Mouse (Mus musculus) kidney, embryonic 14.5 days (tissue): ENCODE measurements at regions not wholly inside any gene's neighbourhood (a gene's known extent, or its start where the extent isn't known, plus 50 kb on each side); places are given as distances from the start of the nearest gene placed in this dataset.

Experiments
- ATAC-seq: fragments of 200-750 bp; cut with Nextera tagmentation; 2 replicates; pipeline ENCODE4 v1.8.0; 2017; ENCODE audit warnings: moderate number of reproducible peaks, mild to moderate bottlenecking, moderate TSS enrichment, moderate library complexity; ENCODE audit not compliant: low FRiP score, low TSS enrichment
- H3K27ac ChIP-seq: fragments of 300-500 bp; sonication (generic); 2 replicates; pipeline ENCODE4 v1.5.1; 2014; ENCODE audit warnings: low read depth, mild to moderate bottlenecking, low read length, moderate library complexity, mixed read lengths
- H3K27me3 ChIP-seq: fragments of 300-500 bp; sonication (generic); 2 replicates; pipeline ENCODE4 v1.6.1; 2014; ENCODE audit warnings: mild to moderate bottlenecking, low read length; ENCODE audit not compliant: control insufficient read depth, insufficient read depth
- H3K36me3 ChIP-seq: fragments of 300-500 bp; sonication (generic); 2 replicates; pipeline ENCODE4 v1.6.1; 2014; ENCODE audit warnings: low read length, mixed read lengths; ENCODE audit not compliant: control insufficient read depth, insufficient read depth
- H3K4me1 ChIP-seq: fragments of 300-500 bp; sonication (generic); 2 replicates; pipeline ENCODE4 v1.6.1; 2014; ENCODE audit warnings: low read length, mixed read lengths; ENCODE audit not compliant: control insufficient read depth, insufficient read depth
- H3K4me2 ChIP-seq: fragments of 300-500 bp; sonication (generic); replicated peaks from 2 replicates; pipeline ENCODE4 v1.6.1; 2014; ENCODE audit warnings: low read depth, mild to moderate bottlenecking, low read length
- H3K4me3 ChIP-seq: fragments of 300-500 bp; sonication (generic); 2 replicates; pipeline ENCODE4 v1.5.1; 2014; ENCODE audit warnings: mild to moderate bottlenecking, low read length
- H3K9ac ChIP-seq: fragments of 300-500 bp; sonication (generic); 2 replicates; pipeline ENCODE4 v1.6.1; 2014; ENCODE audit warnings: low read depth, mild to moderate bottlenecking, low read length, moderate library complexity
- H3K9me3 ChIP-seq: fragments of 300-500 bp; sonication (generic); 2 replicates; pipeline ENCODE4 v1.6.1; 2016; ENCODE audit warnings: low read length; ENCODE audit not compliant: control insufficient read depth
- WGBS: fragments of 180-500 bp; shearing (Covaris S2); extraction: QIAGEN DNeasy Blood & Tissue Kit; methylation state at CpG from one replicate; pipeline ENCODE4 v1.1.7; 2014; 5-methylcytosine and 5-hydroxymethylcytosine counted together

DNA sequence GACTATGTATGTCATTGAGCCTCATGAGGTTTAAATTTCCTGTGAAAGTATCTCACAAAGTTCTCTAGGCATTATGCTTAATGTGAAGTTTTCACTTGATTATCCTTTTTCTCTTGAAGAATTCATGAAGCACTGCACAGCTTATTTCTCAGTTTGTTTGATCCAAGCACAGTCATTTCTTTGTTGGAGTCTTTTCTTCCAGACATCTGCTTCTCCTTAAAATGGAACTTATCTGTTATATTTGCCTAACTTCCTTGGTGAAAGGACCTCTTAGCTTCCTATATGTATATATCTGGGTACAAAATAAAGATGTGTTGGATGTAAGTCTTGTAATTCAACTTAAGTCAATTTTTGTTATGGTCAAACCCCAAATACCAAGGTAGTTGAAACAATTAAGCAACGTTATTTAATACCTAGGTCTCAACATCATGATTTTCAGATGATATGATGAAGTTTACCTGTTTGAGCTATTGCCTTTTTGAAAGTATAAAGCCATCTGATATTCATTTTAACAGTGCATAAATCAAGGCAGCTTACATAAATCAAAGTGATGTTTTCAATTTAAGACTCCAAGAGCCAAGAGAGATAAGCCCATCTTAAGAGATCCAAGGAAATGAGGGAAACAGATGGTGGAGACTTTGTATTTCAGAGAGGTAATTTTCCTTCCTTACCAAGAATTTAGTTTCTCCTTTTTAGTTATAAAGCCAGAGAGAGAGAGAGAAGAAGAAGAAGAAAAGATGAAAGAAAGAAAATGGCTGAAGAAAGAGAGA is 481.0 kb downstream of the Rfpl4b start:
- ATAC-seq, result no peak
- H3K4me3 ChIP-seq, result no peak overlapping the region
- H3K36me3 ChIP-seq, result no peaks in the 10 kb centered on the region
- no peaks in the 10 kb centered on the region for H3K9me3 ChIP-seq
- no peaks in the 10 kb centered on the region for H3K27me3 ChIP-seq
- 77% methylated on average over 1 of the region's 1 CpGs for WGBS
- H3K9ac ChIP-seq, result no peak overlapping the region
- H3K4me1 ChIP-seq, result no peaks in the 10 kb centered on the region
- H3K4me2 ChIP-seq, result no peak overlapping the region
- no peak overlapping the region for H3K27ac ChIP-seq

DNA sequence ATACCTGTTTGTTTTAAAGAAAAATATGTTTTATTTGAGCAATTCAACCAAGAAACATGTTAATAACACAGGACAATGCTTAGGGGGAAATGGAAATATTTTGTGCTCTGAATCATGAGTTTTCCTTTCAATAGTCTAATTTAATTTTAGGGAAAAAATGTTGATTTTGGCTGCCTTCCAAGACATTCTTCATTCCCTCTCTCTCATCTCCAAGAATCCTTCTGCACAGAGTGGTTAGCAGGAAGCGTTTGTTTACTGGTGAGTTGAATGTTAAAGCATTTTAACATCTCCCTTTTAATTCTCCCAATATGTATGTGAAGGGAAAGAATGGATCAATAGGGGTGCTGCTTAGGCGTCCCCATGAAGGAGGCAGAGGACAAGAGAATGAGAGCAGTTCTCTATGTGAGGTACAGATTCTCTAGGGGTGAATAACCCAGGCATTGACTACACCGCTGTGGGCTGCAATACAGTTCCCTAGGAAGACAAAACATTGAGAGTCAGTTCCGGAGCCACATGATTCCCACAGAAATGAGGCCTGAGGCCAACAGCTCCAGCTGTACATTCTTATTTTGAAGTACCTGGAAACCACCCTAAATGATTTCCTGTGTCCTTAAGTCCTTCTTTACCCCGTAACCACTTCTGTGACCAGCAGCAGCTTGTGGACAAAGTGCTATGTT is 512.7 kb downstream of the Rfpl4b start:
- no peak; the same call in 1 of the 2 replicates for ATAC-seq
- H3K27ac ChIP-seq, result peak overlapping the region; percentile 55; the same call in 1 of the 2 replicates

DNA sequence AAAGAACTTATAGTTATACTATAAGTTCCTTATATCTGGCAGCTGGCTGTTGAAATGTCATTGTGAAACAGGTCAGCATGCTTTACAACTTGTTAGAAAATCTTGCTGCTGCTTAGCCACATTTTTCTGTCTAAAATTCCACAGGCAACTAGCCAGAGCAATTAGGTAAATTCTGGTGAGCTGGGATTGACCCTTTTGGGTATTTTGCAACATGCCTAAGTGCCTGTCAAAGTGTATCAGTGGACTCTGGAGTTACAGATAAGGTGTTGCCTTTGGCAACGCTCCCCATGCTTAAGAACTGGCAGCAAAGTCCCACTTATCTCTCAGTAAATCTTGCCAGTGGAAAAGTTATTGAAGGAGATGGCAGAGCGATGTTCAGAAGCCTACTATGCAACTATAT is 525.9 kb downstream of the Rfpl4b start:
- Histone ChIP-seq H3K4me3 (no peak overlapping the region), H3K27ac (no peak overlapping the region), H3K4me2 (no peak overlapping the region), H3K27me3 (no peaks in the 10 kb centered on the region), H3K9me3 (no peaks in the 10 kb centered on the region), H3K9ac (no peak overlapping the region), H3K4me1 (no peaks in the 10 kb centered on the region), H3K36me3 (no peaks in the 10 kb centered on the region)
- WGBS, result 74% methylated on average over 2 of the region's 2 CpGs
- no peak for ATAC-seq

More for the DNA sequence above, 512.7 kb downstream of the Rfpl4b start:
- H3K4me2 ChIP-seq, result no peak overlapping the region
- no peaks in the 10 kb centered on the region for H3K36me3 ChIP-seq
- no peak overlapping the region for H3K9ac ChIP-seq
- no peaks in the 10 kb centered on the region for H3K9me3 ChIP-seq
- H3K4me1 ChIP-seq, result no peaks in the 10 kb centered on the region
- WGBS, result 46% methylated on average over 5 of the region's 5 CpGs
- H3K27me3 ChIP-seq, result no peaks in the 10 kb centered on the region
- no peak overlapping the region for H3K4me3 ChIP-seq

- H3K4me1 ChIP-seq, result no peaks in the 10 kb centered on the region
- peak; percentile 90 for ATAC-seq
- no peak overlapping the region for H3K9ac ChIP-seq
- WGBS, result 27% methylated on average over 6 of the region's 6 CpGs
- H3K4me2 ChIP-seq, result no peak overlapping the region
- no peaks in the 10 kb centered on the region for H3K36me3 ChIP-seq
- H3K4me3 ChIP-seq, result no peak overlapping the region
- no peak overlapping the region for H3K27ac ChIP-seq
- no peaks in the 10 kb centered on the region for H3K27me3 ChIP-seq
- no peaks in the 10 kb centered on the region for H3K9me3 ChIP-seq
These were observed 532.8 kb downstream of the Rfpl4b start for GRCm38 (mm10) chr10:38288689-38289283.

DNA sequence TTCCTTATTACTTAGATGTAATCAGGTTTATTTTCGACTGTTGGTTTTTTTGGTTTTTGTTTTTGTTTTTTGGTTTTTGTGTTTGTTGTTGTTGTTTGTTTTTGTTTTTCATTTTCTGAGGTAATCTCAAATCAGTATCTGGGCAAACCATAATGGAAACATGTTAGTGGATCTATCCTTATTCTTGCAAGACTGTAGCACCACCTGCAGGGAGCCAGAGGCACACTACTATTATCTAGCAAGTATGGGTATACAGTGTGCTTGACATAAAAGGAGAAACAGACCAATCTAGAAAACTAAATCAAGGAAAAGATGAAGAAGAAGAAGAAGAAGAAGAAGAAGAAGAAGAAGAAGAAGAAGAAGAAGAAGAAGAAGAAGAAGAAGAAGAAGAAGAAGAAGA is 552.4 kb downstream of the Rfpl4b start:
- 93% methylated on average over 1 of the region's 1 CpGs for WGBS
- Histone ChIP-seq H3K4me2 (no peak overlapping the region), H3K4me3 (no peak overlapping the region), H3K27ac (no peak overlapping the region), H3K27me3 (no peaks in the 10 kb centered on the region), H3K9me3 (no peaks in the 10 kb centered on the region), H3K36me3 (no peaks in the 10 kb centered on the region), H3K4me1 (no peaks in the 10 kb centered on the region), H3K9ac (no peak overlapping the region)
- ATAC-seq, result no peak

GRCm38 (mm10) chr10:38265564-38265963 is 556.0 kb downstream of the Rfpl4b start:
- Histone ChIP-seq H3K4me3 (no peak overlapping the region), H3K9me3 (no peaks in the 10 kb centered on the region), H3K27me3 (no peaks in the 10 kb centered on the region), H3K4me2 (no peak overlapping the region), H3K36me3 (no peaks in the 10 kb centered on the region), H3K9ac (no peak overlapping the region), H3K27ac (no peak overlapping the region), H3K4me1 (no peaks in the 10 kb centered on the region)
- no peak for ATAC-seq
- 74% methylated on average over 3 of the region's 3 CpGs for WGBS

GRCm38 (mm10) chr10:38246821-38247220 is 574.8 kb downstream of the Rfpl4b start:
- Histone ChIP-seq H3K4me1 (no peaks in the 10 kb centered on the region), H3K27ac (no peak overlapping the region), H3K27me3 (no peaks in the 10 kb centered on the region), H3K4me2 (no peak overlapping the region), H3K9ac (no peak overlapping the region), H3K9me3 (no peaks in the 10 kb centered on the region), H3K36me3 (no peaks in the 10 kb centered on the region), H3K4me3 (no peak overlapping the region)
- ATAC-seq, result no peak
- WGBS, result 80% methylated on average over 1 of the region's 1 CpGs
